Mouse (Mus musculus) A20 (cell line): ENCODE data around the gene Sept14.
"Not testable (repeated sequence)": the region's sequence is repeated elsewhere in the genome, so short reads cannot be mapped to it uniquely, and the experiment has no call there.

Source experiments
- DNase-seq: peaks from one replicate; pipeline ENCODE4 v3.0.0-alpha.2; 2011; ENCODE audit warnings: low read depth, low spot score

Gene Sept14

DNA sequence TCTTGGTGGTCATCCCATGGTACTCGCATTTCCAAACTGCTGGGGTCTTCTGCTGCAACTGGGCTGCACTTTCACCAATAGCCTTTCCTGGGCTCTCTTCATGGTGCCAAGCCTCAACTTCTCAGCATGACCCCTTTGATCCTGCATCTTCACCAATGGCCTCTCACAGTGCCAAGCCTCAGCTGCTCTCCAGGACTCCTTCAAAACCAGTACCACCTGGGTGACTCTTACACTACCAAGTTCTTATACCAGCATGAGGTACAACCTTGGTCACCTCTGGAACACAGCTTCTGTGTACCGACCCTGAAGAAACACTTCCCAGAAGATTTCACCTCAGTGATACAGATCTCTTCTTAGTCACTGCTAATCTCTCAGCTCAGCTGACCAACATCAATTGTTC is at the start of gene Sept14:
TSS of gene Sept14 (minus strand) at position 101 of the 400 bp plus-strand sequence.
- no peak for DNase-seq

DNA sequence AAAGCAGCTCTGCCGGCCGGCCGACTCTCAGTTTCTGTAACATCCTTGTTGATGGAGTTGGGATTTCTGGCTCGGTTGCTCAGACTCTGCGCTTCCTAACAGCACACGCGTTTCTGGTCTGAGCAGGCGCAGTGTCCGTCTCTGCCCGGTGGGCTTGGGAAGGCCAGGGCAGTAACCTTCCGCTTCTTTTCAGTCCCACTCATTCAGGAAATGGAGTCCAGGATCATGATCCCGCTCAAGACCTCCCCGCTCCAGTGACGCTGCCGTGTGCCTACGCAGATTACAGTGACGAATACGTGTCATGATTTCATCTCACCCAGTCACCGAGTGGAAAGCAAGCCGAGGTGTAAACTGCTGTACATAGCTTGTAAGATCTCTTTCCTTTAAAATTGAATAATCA is 48.6 kb upstream of the Sept14 start:
- no peak for DNase-seq

DNA sequence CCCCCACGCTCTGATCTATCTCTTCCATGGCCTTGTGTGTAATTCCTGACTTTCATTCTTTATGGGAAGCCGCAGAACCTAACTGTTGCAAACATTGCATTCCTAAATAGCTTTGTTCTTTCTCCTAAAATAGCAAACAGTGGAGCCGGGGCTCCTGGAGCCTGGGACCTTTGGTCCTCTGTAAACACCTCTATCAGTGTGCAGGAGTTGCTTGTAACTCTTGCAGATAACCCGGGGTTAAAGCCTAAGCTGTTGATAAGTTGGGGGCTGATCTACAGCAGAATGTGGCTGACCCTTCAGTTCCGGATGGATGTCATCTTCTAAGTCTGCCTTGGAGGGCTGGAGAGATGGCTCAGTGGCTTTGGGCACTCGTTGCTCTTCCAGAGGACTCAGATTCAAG is 35.7 kb upstream of the Sept14 start:
- DNase-seq, result no peak

DNA sequence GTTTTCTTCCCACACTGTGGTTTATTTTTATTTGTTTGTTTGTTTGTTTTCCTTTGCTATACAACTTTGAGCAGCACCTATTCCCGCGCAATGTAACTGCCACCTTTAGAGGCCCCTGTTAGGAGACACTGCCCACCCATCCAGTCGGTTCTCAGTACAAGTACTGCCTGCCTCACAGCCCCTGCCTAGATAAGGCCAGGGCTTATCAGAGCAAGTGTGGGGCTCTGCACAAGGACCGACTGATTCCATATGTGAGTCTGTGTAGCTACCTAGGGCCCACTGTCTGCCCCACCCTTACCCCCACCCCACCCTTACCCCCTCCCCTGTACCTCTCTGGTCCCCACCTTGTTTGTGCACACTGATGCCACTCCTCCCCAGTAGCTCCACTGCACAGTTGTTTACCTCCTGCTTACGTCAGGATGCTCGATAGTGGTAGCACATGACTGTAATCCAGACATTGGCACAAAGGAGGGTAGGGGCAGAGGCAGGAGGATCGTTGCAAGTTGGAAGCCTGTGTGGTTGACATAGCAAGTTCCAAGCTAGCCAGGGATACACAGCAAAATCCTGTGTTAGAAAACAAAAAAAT is 34.7 kb upstream of the Sept14 start:
- no peak for DNase-seq

DNA sequence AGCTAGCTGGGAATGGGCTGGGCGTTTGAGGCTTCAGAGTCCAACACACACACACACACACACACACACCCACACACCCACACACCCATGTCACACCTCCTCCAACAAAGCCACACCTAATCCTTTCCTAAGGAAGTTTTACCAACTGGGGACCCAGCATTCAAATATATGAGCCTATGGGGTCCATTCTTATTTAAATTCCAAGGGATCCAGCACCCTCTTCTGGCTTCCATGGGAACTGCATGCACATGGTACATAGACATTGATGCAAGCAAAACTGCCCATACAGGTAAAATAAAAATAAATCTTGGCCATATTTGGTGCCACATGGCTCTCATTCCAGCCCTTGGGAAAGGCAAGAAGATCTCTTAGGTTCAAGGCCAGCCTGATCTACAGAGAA is 32.7 kb upstream of the Sept14 start:
- peak; percentile 49 for DNase-seq

DNA sequence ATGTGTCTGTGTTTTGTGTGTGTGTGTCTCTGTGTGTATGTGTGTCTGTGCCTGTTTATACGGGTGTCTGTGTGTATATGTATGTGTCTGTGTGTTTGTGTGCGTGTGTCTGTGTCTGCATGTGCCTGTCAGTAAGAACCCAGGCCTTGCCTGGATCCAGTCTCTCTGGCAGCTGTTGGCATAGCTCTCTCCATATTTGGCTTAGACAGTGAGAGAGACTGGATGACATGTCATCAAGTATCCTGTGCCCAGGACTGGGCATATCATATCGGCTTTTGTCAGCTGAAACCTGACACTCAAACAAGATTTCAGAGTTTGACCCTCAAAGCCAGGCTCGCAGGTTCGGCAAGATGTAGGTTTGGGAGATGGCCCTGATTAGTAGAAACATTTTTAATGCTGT is 22.7 kb upstream of the Sept14 start:
- no peak for DNase-seq

DNA sequence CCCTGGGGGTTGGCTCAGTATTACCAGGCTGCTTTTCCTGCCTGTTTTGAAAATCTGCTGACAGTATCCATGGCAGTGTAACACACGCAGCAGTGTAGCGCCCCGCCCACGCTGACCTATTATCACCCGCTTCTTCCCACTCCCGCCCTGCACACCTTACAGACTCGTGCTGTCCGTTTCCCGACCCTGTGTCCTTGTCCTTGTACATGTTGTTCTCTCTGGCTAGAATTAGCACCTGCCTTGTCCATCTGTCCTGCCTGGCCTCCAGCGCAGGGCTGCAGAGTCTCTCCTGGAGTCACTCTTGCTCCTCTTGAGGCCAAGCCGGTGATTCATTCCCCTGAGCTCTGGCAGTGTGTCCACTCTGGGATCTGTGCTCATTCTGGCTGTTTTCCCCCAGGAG is 22.0 kb upstream of the Sept14 start:
- DNase-seq, result no peak

DNA sequence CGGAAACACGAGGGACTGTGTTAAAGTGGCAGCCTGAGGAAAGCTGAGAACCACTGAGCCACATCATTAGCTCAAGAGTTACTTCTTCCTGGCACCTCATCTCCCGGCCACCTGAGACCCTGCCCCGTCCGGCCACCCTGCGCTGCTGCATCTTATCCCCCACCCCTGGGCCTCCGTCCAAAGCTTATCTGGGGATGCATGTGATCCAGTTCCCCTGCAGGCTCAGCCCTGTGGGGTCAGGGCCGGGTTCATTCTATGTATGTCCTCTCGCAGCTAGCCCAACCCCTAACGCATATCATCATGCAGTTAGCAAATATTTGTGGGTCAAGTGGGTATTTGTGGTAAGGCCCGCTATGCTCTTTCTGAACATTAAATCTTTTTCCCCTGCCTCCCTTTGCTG is 21.0 kb upstream of the Sept14 start:
- DNase-seq, result no peak

DNA sequence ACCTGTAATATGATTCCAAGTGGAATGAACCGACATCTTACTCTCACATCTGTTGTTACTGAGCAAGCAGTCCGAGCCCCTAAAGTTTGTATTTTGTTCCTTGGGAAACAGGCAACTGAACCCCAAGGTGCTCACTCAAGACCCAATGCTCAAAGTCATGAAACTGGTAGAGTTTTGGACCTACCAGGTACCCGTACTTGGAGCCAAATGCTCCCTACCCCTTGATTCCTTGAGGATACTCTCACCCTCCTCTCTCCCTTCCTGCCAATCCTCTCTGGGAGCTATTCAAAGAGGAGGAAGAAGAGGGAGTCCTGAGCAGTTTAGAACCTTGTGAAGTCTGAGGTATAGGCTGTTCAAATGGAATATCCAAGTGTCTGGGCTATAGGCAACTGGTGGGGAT is 18.5 kb upstream of the Sept14 start:
- no peak for DNase-seq

DNA sequence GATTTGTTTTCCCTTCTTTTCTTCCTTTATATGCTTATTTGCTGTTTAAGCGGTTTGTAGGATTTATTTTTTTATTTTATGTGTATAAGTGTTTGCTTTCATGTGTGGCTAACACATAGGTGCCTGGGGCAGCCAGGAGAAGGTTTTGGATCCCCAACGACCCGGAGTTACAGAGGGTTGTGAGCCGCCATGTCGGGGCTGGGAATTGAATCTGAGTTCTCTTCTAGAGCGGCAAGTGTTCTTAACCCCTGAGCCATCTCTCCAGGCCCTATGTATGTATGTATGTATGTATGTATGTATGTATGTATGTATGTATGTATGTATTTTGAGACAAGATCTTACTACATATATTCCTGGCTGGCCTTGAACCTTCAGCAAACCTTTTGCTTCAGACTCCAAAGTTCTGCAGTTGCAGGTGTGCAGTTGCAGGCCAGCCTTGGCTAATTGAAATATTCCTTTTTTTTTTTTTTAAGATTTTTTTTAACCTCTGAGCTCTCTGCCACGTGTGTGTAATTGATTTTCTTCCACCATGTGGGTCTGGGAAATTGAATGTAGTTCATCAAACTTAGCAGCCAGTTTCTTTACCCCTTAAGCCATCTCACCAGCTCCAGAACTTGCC is 17.6 kb upstream of the Sept14 start:
- no peak for DNase-seq

DNA sequence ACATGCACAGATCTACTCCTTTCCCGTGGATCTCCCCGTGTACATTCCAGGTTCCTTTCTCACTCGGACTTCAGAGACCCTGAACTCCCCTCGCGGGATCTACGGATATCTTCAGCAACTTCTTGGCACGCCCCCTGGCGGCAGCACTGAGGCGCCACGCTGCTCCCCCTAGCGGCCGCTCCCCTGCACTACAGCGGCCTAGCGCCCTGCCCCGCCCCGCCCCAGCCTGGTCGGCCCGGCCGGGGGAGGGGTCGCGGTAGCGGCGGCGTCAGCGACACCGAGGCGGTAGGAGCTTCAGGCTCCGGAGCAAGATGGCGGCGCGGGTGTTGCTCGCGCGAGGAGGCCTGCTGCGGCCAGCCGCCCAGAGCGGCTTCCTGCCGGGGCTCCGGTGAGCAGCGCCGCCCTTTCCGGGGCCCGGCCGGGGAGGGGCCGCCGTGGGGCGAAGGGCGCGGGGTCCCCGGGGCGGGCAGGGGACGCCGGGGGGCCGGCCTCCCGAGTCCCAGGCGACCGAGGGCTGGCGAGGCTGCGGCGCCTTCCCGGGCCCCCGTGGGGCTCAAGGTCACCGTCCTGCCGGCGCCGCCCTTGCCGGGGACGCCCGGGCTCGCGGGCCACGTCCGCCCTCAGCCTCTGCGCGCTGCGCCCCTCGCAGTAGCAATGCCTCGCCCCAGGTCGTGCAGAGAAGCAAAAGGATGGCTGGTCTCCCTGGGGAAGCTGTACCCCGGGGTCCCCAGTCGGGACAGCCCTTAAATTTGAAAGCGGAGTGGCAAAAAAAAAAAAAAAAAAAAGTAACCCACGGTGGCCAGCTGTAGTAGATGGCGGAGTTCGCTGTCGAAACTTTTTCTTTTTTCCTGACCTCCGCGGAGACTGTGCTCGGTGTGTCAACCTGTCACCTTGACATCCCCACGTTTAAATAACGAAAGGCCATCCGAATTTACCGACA is 16.8 kb upstream of the Sept14 start, which contains the start of gene Nipsnap2:
TSS of gene Nipsnap2 (plus strand) at position 230 of the 940 bp plus-strand sequence.
- peak; percentile 94 for DNase-seq

DNA sequence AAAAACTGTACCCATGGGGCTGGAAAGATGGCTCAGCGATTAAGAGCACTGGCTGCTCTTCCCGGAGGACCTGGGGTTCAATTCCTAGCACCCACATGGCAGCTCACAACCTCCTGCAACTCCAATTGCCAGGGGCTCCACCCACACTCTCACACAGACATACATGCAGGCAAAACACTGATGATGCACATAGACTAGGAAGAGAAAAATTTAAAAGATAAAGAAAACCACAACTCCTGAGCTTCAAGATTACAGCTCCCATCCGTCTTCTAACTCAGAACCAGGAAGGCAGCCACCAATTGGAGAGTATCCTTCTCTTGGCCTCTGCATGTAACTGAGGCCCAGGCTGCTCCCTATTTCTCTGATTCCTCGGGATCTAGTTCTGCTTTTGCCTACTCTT is 16.0 kb upstream of the Sept14 start:
- no peak for DNase-seq

DNA sequence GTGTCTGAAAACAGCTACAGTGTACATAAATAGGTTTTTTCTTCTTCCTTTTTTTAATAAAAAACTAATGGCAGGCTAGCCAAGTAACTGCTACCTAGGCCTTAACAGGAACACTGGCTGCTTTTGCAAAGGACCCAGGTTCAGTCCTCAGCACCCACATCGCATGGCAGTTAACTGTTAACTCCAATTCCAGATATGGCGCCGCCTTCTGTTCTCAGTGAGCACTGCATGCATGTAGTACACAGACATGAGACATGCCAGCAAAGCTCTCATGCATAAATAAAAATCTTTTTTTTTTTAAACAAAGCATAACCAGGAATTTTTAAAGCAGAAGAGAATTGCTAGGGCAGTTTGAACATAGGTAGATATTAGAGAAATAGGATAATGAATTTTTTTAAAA is 11.9 kb upstream of the Sept14 start:
- DNase-seq, result no peak

DNA sequence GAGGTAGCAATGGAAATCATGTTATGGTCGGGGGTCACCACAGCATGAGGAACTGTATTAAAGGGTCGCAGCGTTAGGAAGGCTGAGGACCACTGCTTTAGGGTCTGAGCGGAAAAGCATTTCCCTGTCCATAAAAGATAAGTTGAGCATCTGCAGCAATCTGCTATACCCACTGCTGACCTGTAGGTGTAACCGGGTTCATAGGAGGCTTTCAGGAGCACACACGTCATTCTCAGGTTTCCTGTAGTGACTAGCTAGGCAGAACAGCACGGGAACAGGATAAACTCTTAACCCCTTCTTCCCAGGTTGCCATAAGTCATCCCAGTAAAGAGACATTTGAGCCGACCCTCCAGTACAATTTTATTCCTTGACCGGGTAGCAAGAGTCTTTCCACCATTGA is 8.7 kb upstream of the Sept14 start:
- DNase-seq, result no peak

DNA sequence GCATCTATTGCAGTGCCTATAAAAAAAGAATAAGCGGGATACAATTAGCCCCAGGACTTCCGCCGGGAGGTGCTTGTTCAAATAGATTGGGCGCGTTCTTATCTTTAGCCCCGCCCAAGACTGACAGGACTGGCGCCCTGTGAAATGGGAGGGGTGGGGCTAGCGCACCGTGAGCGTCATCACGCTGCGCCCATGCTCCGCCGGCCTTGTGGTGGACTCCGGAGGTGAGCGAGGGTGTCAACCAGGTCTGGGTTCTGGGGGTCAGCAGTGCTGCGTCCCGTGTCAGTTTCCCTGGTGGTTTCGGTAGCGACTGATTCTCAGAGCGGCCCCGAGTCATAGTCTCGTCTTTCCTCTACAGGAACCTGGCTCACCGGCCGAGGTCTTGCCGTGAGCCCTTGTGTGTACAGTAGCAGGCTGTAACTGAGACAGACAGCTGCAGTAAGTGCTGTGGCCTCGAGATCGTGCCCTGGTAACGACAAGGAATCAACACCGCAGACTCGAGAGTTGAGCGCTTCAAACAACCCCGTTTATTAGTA is 7.1 kb upstream of the Sept14 start, which contains the start of gene Mrps17:
TSS of gene Mrps17 (plus strand) at position 172 of the 536 bp plus-strand sequence.
- DNase-seq, result peak; percentile 95

DNA sequence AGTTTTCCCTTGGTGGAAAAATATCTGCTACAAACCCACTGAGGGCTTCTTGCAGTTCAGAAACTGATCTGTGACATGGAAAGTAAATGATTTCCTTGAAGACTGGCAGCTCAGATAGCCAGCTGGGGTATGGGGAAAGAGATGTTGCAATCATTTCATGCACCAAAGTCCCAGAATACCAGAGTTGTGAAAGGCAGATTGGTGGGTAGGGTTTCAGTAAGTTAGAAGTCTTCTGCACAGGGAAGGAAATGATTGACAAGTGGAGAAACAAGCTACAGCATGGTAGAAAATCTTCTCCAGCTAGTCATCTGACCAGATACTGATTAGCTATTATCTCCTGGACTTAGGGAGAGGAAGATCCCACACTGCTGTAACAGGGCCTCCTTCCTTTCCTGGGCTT is 4.9 kb downstream of the Sept14 start:
- no peak for DNase-seq

DNA sequence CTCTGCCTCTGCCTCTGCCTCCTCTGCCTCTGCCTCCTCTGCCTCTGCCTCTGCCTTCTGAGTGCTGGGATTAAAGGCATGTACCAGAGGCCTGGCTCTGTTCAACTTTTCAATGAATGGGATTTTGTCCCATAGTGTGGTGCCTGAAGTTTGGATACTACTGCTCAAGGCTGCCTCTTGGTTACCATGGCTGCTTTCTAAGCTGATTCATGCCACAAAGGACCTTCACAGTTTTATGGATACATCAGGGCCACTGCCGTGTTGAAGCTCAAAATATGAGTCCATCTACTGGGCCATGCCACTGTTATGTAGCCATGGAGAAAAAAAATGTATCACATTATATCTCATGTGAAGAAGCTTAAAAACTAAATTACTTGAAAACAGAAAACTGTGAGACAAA is 6.6 kb downstream of the Sept14 start:
- no peak for DNase-seq

DNA sequence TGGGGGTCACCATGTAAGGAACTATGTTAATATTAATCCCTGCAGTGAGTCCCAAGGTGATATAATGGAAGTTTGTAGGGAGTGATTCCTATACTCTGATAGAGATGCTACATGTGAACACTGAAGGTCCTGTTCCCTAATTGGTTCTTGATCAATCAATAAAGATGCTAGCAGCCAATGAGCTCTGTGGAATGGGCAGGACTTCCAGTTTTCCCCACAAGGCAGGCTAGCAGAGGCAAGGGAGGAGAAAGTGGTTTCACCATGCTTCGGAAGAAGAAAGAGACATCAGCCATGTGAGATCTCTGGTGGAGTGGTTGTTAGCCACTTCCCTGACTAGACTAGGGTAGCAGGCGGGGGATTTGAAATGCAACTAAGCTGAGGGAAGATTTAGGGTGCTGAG is 7.8 kb downstream of the Sept14 start:
- DNase-seq, result no peak

DNA sequence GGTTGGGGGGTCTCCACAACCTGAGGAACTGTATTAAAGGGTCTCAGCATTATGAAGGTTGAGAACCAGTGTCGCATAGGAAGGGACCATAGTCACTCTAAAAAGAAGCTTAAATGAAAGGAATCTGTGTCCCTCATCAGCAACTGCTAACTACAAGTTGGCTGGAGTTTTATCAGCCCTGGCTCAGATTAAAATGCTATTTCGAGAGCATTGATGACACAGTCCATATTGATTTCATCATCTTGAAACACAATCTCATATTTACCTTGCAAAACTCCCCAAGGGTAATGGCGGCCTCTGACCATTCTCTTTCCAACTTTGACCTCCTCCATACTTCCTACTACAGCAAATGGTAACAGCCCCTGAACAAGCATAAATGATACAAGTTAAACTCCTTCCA is 17.8 kb downstream of the Sept14 start:
- no peak for DNase-seq

DNA sequence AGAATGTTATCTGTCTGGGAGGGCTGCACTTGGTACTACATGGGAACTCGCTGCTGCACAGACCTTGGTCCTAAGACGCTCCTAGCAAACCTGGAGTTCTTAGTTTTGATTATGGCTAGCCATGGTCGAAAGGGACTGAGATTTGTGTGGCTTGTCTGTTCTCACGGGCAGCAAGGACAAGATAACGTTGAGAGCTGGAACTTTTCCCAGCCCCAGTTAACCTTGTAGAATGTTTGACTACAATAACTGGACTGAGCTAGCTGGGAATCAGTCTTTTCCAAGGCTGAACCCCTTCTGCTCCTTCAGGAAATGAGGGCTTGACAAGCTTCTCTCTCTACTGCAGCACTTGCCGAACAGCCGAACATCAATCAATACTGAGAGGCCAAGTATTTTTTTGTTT is 20.7 kb downstream of the Sept14 start:
- DNase-seq, result no peak

DNA sequence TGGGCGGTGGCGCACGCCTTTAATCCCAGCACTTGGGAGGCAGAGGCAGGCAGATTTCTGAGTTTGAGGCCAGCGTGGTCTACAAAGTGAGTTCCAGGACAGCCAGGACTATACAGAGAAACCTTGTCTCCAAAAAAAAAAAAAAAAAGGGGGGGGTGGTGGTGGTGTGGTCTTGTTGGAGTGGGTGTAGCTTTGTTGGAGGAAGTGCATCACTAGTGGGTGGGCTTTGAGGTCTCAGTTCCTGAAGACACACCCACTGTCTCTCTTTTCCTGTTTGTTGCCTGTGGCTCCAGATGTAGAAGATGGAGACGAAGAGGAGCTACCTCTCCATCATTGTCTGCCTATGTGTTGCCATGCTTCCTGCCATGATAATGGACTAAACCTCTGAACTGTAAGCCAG is 23.2 kb downstream of the Sept14 start:
- DNase-seq, result not testable (repeated sequence)

DNA sequence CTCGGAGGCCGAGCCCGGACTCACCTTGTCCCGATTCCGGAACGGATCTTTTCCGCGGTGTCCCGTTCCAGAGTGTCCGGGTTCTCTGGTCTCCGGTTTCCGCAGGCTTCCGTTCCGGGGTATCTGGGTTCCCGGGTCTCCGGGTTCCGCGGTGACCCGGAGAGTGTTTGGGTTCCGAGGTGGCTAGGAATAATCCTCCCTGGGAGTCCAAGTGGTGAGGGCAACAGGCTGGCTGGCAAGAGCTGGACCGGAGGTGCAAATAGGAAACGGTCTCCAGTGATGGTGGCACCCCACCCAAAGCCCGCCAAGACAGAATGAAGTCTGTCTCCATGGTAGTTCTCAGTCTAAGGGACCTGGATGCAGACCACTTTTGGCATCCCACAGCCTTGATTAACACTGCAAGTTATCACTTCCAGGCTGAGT is 38.3 kb downstream of the Sept14 start, which contains the start of gene Zfp11:
TSS of gene Zfp11 (minus strand) at position 64 of the 423 bp plus-strand sequence.
- no peak for DNase-seq
